Mouse (Mus musculus) macrophage (primary cell): ENCODE measurements around the gene Cldn24. TPM values are rescaled to one million over a fixed set of nuclear protein-coding genes. Genes with fewer than 3 reads are reported as not detected.
A peak's percentile ranks its signal among the peaks of the same experiment; 100 is the strongest.

ENCODE experiments used
- H3K27ac ChIP-seq: fragments of 350-480 bp; formaldehyde crosslinking; 2 replicates; pipeline ENCODE4 v1.9.0; 2021
- H3K36me3 ChIP-seq: fragments of 350-480 bp; formaldehyde crosslinking; 2 replicates; pipeline ENCODE4 v1.9.0; 2021; ENCODE audit errors: inconsistent target
- H3K4me3 ChIP-seq: fragments of 350-480 bp; formaldehyde crosslinking; 2 replicates; pipeline ENCODE4 v1.9.0; 2021; ENCODE audit errors: inconsistent target
- H3K79me2 ChIP-seq: fragments of 350-480 bp; formaldehyde crosslinking; 2 replicates; pipeline ENCODE4 v1.9.0; 2021; ENCODE audit errors: inconsistent target
- WGBS: methylation state at CpG from one replicate; pipeline ENCODE4 v1.1.7; 2026; ENCODE audit warnings: inconsistent platforms; ENCODE audit not compliant: missing documents; 5-methylcytosine and 5-hydroxymethylcytosine counted together
- polyA plus RNA-seq: library from polyadenylated mRNA; stranded (reverse); fragments of 250-400 nt; gene quantifications from 3 replicates; pipeline ENCODE4 v1.2.4, GENCODE M21; 2018; ENCODE audit warnings: inconsistent platforms

The Cldn24 gene
- polyA plus RNA-seq, 1 experiment from 2014 or later = not detected

GRCm38 (mm10) chr8:47849842-47850241 is 27.9 kb downstream of the Cldn24 start:
- no peak overlapping the region for H3K4me3 ChIP-seq
- no peak overlapping the region for H3K27ac ChIP-seq
- no peaks in the 10 kb centered on the region for H3K79me2 ChIP-seq
- WGBS = 79% methylated on average over 8 of the region's 8 CpGs
- peaks cover 23% of the 10 kb centered on the region for H3K36me3 ChIP-seq

GRCm38 (mm10) chr8:47851824-47852502 is 30.0 kb downstream of the Cldn24 start:
- WGBS = 5% methylated on average over 12 of the region's 12 CpGs
- Histone ChIP-seq H3K27ac (peak overlapping the region; percentile 27), H3K79me2 (no peaks in the 10 kb centered on the region), H3K4me3 (peak overlapping the region; percentile 33), H3K36me3 (peaks cover 24% of the 10 kb centered on the region)

DNA sequence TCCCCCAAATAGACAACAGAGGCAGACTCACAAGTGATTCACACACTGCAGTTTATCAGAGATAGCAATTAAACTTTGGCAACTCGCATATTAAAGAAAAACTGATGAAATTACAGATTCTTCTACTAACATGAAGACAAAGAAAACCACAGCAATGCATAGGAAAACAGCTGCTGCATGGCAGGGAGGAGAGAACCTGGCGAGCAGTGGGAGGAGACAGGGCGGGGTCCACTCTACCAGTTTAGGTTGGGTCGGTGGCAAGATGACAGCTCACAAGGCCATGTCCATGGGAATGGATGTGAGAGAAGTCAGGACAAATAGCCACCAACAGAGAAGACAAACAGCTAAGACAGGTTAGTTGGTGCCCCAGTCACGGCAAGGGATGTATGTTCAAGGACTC is 30.8 kb downstream of the Cldn24 start:
- Histone ChIP-seq H3K36me3 (peaks cover 21% of the 10 kb centered on the region), H3K27ac (0 out of 2 replicates have a peak overlapping the region, but pooled peaks have one; percentile 27), H3K79me2 (no peaks in the 10 kb centered on the region), H3K4me3 (no peak overlapping the region)
- 90% methylated on average over 5 of the region's 5 CpGs for WGBS

DNA sequence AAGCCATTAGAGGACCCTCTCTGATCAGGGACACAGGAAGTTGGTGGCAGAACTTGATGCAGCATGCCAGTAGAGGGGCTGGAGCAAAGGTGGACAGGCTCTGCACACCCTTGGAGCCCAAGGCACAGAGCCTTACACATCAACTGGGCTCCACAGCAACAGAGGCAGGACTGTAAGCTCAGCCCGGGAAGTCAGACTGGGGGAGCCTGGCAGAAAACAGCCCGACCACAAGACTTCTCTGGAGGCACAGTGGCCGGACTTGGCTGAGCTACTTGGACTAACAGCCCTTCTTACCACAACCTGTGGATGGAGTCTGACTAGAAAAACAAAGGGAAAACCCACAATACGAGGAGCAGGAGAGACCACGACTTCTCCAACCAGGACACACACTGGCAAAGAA is 31.4 kb downstream of the Cldn24 start:
- peaks cover 15% of the 10 kb centered on the region for H3K36me3 ChIP-seq
- 90% methylated on average over 5 of the region's 5 CpGs for WGBS

DNA sequence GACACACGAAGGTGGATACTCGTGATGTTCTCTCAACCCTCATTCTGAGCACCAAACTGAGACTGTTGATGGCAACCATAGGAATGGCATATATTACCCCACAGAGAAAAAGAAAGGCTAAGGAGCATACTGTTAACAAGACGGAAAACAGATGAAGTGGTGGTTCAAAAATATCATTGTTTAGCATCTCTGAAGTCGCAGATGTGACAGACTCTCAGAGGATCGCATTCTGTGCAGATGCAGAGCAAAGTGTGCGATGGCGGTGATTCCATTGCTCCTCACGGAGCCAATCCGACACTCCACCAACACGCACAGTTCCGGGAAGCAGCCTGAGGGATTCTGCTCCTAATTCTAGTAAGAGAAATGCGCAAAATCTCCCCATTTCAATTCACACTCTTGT is 37.3 kb downstream of the Cldn24 start:
- WGBS = 95% methylated on average over 12 of the region's 12 CpGs
- H3K36me3 ChIP-seq = peaks cover 19% of the 10 kb centered on the region; the same call in 1 of the 2 replicates

More for the DNA sequence above, 31.4 kb downstream of the Cldn24 start:
- H3K4me3 ChIP-seq = no peak overlapping the region
- no peak overlapping the region for H3K27ac ChIP-seq
- no peaks in the 10 kb centered on the region for H3K79me2 ChIP-seq

GRCm38 (mm10) chr8:47866568-47866967 is 44.6 kb downstream of the Cldn24 start:
- Histone ChIP-seq H3K27ac (no peak overlapping the region), H3K79me2 (no peaks in the 10 kb centered on the region), H3K36me3 (peaks cover 42% of the 10 kb centered on the region), H3K4me3 (no peak overlapping the region)
- WGBS = 92% methylated on average over 8 of the region's 8 CpGs

More for the DNA sequence above, 37.3 kb downstream of the Cldn24 start:
- no peak overlapping the region for H3K4me3 ChIP-seq
- no peaks in the 10 kb centered on the region for H3K79me2 ChIP-seq
- H3K27ac ChIP-seq = no peak overlapping the region

- WGBS = 32% methylated on average over 8 of the region's 8 CpGs
- Histone ChIP-seq H3K79me2 (no peaks in the 10 kb centered on the region), H3K4me3 (no peak overlapping the region), H3K36me3 (peaks cover 42% of the 10 kb centered on the region), H3K27ac (no peak overlapping the region)
Measured at GRCm38 (mm10) chr8:47867067-47867466, 45.1 kb downstream of the Cldn24 start.

Other genes starting within 250 kb of the Cldn24 start
- gene Ing2, start 146.6 kb upstream of the Cldn24 start, polyA plus RNA-seq = 12.1 to 21.8 TPM (median 18.8 TPM) in 3 replicates
- 4.7 to 7.6 TPM (median 5.2 TPM) in 3 replicates for gene Cdkn2aip, start 108.2 kb upstream of the Cldn24 start, polyA plus RNA-seq
- not detected in 3 replicates for gene Cldn22, start 2.3 kb downstream of the Cldn24 start, polyA plus RNA-seq
- gene Wwc2, start 168.8 kb downstream of the Cldn24 start, polyA plus RNA-seq = 5.6 to 8.6 TPM (median 6.8 TPM) in 3 replicates